Mouse (Mus musculus): Measurements from ENCODE around the gene Nab2. TPM values are rescaled to one million over a fixed set of nuclear protein-coding genes. Genes with fewer than 3 reads are reported as not detected.

Gene Nab2
- polyA plus RNA-seq, 1 experiment from 2014 or later = 3.9 TPM

- peak overlapping the region; percentile 16; the same call in 1 of the 2 replicates for H3K4me3 ChIP-seq
- no peak for DNase-seq (ENCODE audit: low spot score)
- H3K4me1 ChIP-seq = peaks cover 72% of the 10 kb centered on the region
- H3K9me3 ChIP-seq (replicated peaks) = no peaks in the 10 kb centered on the region
- peaks cover 37% of the 10 kb centered on the region for H3K36me3 ChIP-seq
- H3K27me3 ChIP-seq (ENCODE audit: low read depth, poor library complexity, severe bottlenecking) = no peaks in the 10 kb centered on the region
- H3K27ac ChIP-seq (replicated peaks) = peak overlapping the region; percentile 69
- WGBS = 82% methylated on average over 3 of the region's 3 CpGs
Measured at GRCm38 (mm10) chr10:127615591-127615990, 52.8 kb downstream of the Nab2 start.

GRCm38 (mm10) chr10:127615034-127615374, 53.4 kb downstream of the Nab2 start:
- H3K9me3 ChIP-seq (replicated peaks) = no peaks in the 10 kb centered on the region
- peak overlapping the region; percentile 69 for H3K27ac ChIP-seq (replicated peaks)
- H3K4me1 ChIP-seq = peaks cover 66% of the 10 kb centered on the region
- peak overlapping the region; percentile 12 for H3K4me3 ChIP-seq
- 37% methylated on average over 2 of the region's 2 CpGs for WGBS
- no peaks in the 10 kb centered on the region for H3K27me3 ChIP-seq (ENCODE audit: low read depth, poor library complexity, severe bottlenecking)
- no peak for DNase-seq (ENCODE audit: low spot score)
- H3K36me3 ChIP-seq = peaks cover 43% of the 10 kb centered on the region

DNA sequence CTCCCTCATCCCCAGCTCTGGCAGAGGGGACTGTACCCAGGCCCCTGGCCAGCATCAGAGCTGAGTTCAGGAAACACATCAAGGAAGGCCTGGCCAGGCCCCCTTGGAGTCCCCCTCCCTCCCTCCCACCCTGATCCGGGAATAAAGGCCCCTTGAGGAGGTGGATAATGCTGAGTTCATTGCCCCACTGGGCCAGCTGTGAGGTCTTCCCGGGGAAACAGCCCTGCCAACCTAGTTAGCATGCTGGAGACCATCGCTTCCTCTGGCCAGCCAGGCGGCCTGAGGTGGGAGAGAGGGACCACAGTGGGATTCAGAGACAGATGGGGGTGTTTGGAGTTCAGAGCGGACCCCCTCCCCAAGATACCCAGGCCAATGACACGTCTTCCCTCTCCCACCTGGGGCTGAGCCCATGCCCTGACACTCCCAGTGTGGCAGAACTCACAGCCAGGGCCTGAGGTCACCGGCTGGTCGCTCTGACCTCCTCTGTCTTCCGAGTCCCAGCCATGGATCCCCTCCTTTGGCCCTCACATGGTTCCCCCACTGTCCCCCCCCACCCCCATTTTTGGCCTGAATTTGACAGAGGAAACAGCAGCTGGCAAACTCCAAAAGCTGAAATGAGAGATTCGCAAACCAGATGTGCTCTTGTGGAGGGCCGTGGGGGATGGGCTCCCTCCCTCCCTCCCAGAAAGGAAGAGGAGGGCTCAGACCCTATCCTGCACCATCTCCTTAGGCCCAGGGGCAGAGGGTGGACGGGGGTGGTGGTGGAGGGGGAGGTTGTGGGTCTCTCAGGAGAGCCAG, 53.9 kb downstream of the Nab2 start:
- Histone ChIP-seq H3K4me1 (peaks cover 60% of the 10 kb centered on the region), H3K9me3 (replicated peaks) (no peaks in the 10 kb centered on the region), H3K36me3 (peaks cover 49% of the 10 kb centered on the region), H3K27me3 (ENCODE audit: low read depth, poor library complexity, severe bottlenecking) (no peaks in the 10 kb centered on the region), H3K27ac (replicated peaks) (peak overlapping the region; percentile 69), H3K4me3 (peak overlapping the region; percentile 12)
- WGBS = 26% methylated on average over 12 of the region's 12 CpGs
- DNase-seq (ENCODE audit: low spot score) = no peak

DNA sequence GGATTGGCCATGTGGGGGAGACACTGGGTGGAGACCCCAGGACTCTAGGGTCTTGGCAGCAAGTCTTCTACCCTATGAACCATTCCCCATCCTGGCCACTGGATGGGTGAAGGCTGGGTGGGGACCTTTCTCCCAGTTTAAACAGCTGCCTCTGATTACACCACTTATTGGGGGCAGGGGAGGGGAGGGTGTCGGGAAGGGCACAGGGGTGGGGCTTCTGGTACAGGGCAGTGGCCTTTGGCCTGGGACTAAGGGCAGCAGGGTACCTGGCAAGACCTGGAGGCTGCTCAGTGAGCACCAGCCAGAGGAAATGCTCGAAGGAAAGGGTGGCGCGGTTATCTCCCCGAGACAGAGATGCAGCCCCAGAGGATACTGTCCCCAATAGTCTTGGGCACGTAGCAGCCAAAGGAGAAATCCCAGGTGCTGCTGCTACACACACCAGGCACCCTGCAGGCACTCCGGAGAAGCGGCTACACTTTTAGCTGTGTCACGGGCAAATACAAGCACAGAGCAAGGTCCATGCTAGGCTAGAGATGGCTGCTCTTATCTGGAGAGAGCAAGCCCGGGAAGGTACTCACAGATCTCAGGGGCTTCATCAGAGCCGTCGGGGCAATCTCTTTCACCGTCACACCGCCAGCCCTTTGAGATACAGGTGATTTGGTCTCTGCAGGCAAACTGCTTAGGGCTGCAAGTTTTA, 56.1 kb downstream of the Nab2 start:
- 85% methylated on average over 14 of the region's 14 CpGs for WGBS
- H3K4me3 ChIP-seq = no peak overlapping the region
- H3K9me3 ChIP-seq (replicated peaks) = no peaks in the 10 kb centered on the region
- H3K27me3 ChIP-seq (ENCODE audit: low read depth, poor library complexity, severe bottlenecking) = no peaks in the 10 kb centered on the region
- H3K27ac ChIP-seq (replicated peaks) = no peak overlapping the region
- no peak for DNase-seq (ENCODE audit: low spot score)
- peaks cover 68% of the 10 kb centered on the region for H3K36me3 ChIP-seq
- peaks cover 38% of the 10 kb centered on the region for H3K4me1 ChIP-seq

Other genes with a start within 250 kb of the Nab2 start
- gene Stac3, start 166.9 kb downstream of the Nab2 start, polyA plus RNA-seq (2016; fragmentation: Nextera tagmentation; extraction: Ambion mirVana) = 0.52 and 0.62 TPM in 2 replicates
- 5.2 and 5.8 TPM in 2 replicates for gene Ndufa4l2, start 153.6 kb downstream of the Nab2 start, polyA plus RNA-seq (2016; fragmentation: Nextera tagmentation; extraction: Ambion mirVana)
- gene Shmt2, start 146.1 kb downstream of the Nab2 start, polyA plus RNA-seq (2016; fragmentation: Nextera tagmentation; extraction: Ambion mirVana) = 107 and 121 TPM in 2 replicates
- gene Nxph4, start 134.0 kb downstream of the Nab2 start, polyA plus RNA-seq (2016; fragmentation: Nextera tagmentation; extraction: Ambion mirVana) = 19.4 and 27.2 TPM in 2 replicates
- 54.9 and 69.8 TPM in 2 replicates for gene Lrp1, start 47.4 kb downstream of the Nab2 start, polyA plus RNA-seq (2016; fragmentation: Nextera tagmentation; extraction: Ambion mirVana)
- 8.2 and 8.9 TPM in 2 replicates for gene Stat6, start 25.6 kb downstream of the Nab2 start, polyA plus RNA-seq (2016; fragmentation: Nextera tagmentation; extraction: Ambion mirVana)
- 9.0 TPM in 2 replicates for gene Nemp1, start 1.7 kb downstream of the Nab2 start, polyA plus RNA-seq (2016; fragmentation: Nextera tagmentation; extraction: Ambion mirVana)
- 0.41 and 0.69 TPM in 2 replicates for gene Myo1a, start 36.6 kb upstream of the Nab2 start, polyA plus RNA-seq (2016; fragmentation: Nextera tagmentation; extraction: Ambion mirVana)
- not detected in 2 replicates for gene Tac2, start 55.9 kb upstream of the Nab2 start, polyA plus RNA-seq (2016; fragmentation: Nextera tagmentation; extraction: Ambion mirVana)
- gene Zbtb39, start 71.0 kb upstream of the Nab2 start, polyA plus RNA-seq (2016; fragmentation: Nextera tagmentation; extraction: Ambion mirVana) = 4.3 and 4.7 TPM in 2 replicates
- 0.32 and 0.40 TPM in 2 replicates for gene Gpr182, start 83.2 kb upstream of the Nab2 start, polyA plus RNA-seq (2016; fragmentation: Nextera tagmentation; extraction: Ambion mirVana)
- 0.02 and 0.04 TPM in 2 replicates for gene Rdh1, start 91.2 kb upstream of the Nab2 start, polyA plus RNA-seq (2016; fragmentation: Nextera tagmentation; extraction: Ambion mirVana)
- gene Rdh16f1, start 91.2 kb upstream of the Nab2 start, polyA plus RNA-seq (2016; fragmentation: Nextera tagmentation; extraction: Ambion mirVana) = not detected in 2 replicates
- gene Rdh9, start 107.8 kb upstream of the Nab2 start, polyA plus RNA-seq (2016; fragmentation: Nextera tagmentation; extraction: Ambion mirVana) = 0.11 and 0.12 TPM in 2 replicates
- not detected in 2 replicates for gene Rdh16, start 132.6 kb upstream of the Nab2 start, polyA plus RNA-seq (2016; fragmentation: Nextera tagmentation; extraction: Ambion mirVana)
- gene Rdh19, start 181.4 kb upstream of the Nab2 start, polyA plus RNA-seq (2016; fragmentation: Nextera tagmentation; extraction: Ambion mirVana) = not detected in 2 replicates
- gene Rdh16f2, start 197.9 kb upstream of the Nab2 start, polyA plus RNA-seq (2016; fragmentation: Nextera tagmentation; extraction: Ambion mirVana) = not detected in 2 replicates
- not detected in 2 replicates for gene Rdh7, start 220.2 kb upstream of the Nab2 start, polyA plus RNA-seq (2016; fragmentation: Nextera tagmentation; extraction: Ambion mirVana)
- gene Sdr9c7, start 229.9 kb upstream of the Nab2 start, polyA plus RNA-seq (2016; fragmentation: Nextera tagmentation; extraction: Ambion mirVana) = not detected in 2 replicates